Mouse (Mus musculus) spleen, adult 18-20 months (tissue): ENCODE data around the gene Olfr307.
"Not testable (repeated sequence)": the region's sequence is repeated elsewhere in the genome, so short reads cannot be mapped to it uniquely, and the experiment has no call there.

ENCODE experiments used
- DNase-seq, 2 experiments: peaks; one replicate each; pipeline ENCODE4 v3.0.0; 2022; ENCODE audit warnings: mixed read lengths in 2 of 2

Gene Olfr307

GRCm38 (mm10) chr7:86337486-86337885 lies at the start of gene Olfr307:
Olfr307 (minus strand) TSS chr7:86337586.
- no peak for DNase-seq

- no peak for DNase-seq
Observed at GRCm38 (mm10) chr7:86386558-86386957, 49.2 kb upstream of the Olfr307 start, which contains the start of gene Olfr304. Olfr304 (minus strand) TSS chr7:86386658.

DNA sequence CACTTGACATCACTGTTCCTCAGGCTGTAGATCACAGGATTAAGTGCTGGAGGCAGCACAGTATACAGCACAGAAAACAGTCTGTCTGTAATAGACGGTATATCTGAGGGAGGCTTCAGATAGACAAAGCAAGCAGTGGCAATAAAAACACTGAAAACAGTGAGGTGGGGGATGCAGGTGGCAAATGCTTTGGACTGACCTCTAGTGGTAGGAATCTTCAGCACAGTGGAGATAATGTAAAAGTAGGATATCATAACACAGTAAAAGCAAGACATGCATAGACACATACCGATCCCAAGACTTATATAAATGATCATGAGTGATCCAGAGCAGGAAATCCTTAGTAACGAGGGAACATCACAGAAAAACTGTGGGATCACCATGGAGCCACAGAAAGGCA lies 48.4 kb upstream of the Olfr307 start:
- no peak for DNase-seq

- no peak for DNase-seq
Observed at GRCm38 (mm10) chr7:86366828-86367227, 29.4 kb upstream of the Olfr307 start, which contains the start of gene Olfr305. Olfr305 (minus strand) TSS chr7:86366928.

DNA sequence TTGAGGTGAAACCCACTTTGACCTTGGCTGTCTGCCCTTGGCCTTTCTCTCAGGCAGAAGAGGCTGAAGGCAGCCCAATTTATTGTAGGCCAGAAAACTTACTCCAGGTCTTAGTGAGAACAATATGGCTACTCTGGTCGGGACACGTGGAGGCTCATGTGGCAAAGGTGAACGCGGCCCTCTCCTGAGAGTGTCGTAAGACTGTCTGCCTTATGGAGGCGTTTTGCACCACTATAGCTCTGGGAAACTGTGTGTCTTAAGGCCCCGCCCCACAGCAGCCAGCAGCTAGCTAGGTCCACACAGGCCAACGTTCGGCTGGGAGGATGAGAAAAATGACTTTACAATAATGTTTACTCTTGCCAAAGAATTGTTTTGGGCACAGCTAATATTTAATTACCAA lies 8.9 kb upstream of the Olfr307 start:
- not testable (repeated sequence) for DNase-seq

GRCm38 (mm10) chr7:86344253-86344652 lies 6.9 kb upstream of the Olfr307 start:
- DNase-seq, result no peak

DNA sequence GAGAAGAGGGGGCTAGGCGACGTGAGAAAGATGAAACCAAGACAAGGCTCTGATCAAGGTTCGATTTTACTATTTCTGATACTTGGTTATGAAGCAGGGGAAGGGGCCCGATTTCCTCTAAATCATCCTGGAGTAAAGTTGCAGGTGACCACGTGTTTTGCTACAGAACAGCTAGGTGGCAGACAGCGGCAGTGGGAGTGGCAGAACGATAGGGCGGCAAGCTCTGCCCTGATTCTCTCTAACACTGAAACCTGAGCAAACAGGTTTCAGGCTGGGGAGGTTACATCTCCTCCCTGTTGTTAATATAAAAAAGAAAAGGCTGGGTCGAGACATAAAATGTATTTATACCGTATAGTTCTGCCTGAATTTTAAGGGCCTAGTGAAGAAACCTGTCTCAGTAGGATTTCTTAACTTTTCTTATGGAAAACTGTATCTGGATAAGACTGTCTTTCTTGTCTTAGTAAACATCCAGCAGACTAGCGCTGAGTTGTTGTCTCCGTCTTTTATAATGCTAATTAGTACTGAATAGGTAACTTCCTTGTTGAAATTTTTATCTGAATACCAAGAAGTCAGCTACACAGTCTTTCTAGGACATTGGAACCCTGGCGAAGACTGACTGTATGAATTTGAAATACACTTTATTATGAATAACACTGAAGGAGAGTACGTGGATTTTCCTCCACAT lies 5.6 kb upstream of the Olfr307 start:
- DNase-seq, result no peak

DNA sequence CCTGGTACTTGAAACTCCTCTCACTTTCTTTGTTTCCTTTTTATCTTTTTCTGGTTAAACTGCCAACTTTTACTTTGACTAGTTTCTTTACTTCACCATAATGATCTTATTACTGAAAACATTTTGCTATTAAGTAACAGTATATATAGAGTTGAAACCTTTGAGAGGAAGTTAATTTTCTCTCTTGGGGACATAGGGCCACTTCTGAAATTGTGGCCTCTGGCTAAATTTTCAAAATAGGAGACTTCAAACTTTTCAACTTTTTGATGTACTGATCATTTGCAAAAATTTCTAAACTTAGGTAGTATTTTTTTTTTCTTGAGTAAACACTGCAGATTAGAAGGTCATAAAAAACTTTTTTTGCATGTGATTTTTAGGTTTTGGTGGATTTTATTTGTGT lies 11.9 kb downstream of the Olfr307 start, which contains the start of gene Olfr308:
Olfr308 (minus strand) TSS at position 101 of the 400 bp plus-strand sequence.
- no peak for DNase-seq

DNA sequence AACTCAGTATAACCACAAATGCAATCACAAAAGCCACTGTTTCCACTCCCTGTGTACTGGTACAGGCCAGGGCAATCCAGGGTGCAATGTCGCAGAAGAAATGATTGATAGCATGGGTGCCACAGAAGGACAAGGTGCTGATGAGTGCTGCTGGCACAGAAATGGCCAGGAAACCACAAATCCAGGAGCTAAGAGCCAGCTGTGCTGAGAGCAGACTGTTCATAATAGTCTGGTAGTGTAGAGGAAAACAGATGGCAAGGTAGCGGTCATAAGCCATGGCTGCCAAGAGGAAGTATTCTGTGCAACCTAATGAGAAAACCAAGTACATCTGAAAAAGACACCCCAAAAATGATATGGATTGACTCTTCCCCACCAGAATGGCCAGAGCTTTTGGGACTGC lies 16.1 kb downstream of the Olfr307 start:
- no peak for DNase-seq

- no peak for DNase-seq
Observed at GRCm38 (mm10) chr7:86313608-86314007, 23.8 kb downstream of the Olfr307 start, which contains the start of gene Olfr309. Olfr309 (minus strand) TSS chr7:86313708.
